ENCODE assay signal across 8 mouse cellular contexts in the genomic region with DNA sequence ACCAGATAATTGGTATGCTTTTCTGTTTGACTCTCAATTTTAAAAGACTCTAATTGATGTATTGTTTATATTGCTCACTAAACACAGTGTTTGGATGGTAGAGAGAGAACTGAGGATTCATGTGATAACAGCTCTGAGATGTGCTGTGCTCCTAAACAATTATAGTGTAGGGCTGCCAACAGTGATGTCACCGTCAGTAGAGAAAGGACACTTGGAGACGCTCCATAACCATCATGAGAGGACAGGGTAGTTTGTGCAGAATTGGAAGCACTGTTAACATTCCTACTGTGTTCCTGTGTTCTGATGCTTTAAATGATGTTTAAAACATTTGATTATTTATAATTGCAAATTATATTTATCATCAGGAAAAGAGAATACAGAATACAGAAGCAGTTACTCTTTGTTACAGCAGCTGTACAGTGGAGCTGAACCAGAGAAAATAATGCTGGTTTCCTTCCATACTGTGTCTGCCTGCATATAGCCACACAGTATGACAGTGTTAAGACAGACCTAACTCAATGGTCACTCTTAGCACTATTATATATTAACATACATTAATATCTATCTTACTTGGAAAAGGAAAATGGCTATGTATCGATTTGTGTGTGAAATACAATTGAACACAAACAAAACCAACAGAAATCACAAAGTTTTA.
DNase-seq lines count a peak whose midpoint lies in the region; ATAC-seq lines count a peak whose summit lies in the region.

No protein-coding gene starts in this region.

- no peaks in the 10 kb centered on the region for H3K9me3 ChIP-seq in kidney, embryonic 14.5 days (ENCODE audit: control insufficient read depth, low read length)
- no peaks in the 10 kb centered on the region for H3K9me3 ChIP-seq in lung, embryonic 16.5 days (ENCODE audit: control insufficient read depth, low read length)

- DNase-seq in kidney, postnatal 14 days, result peak; percentile 39
- peak; percentile 70 to 74 for DNase-seq in cerebellum, postnatal 14 days
- DNase-seq in c-Kit-positive CD71-positive TER-119-positive erythroid progenitor cells, embryonic 14.5 days (ENCODE audit: low spot score), result no peak
- no peak for DNase-seq in T-cell, adult 2 months (ENCODE audit: low spot score)

- WGBS in kidney, embryonic 14.5 days, result 88% methylated on average over 3 of the region's 3 CpGs
- 62% methylated on average over 3 of the region's 3 CpGs for whole genome bisulfite sequencing in lung, embryonic 16.5 days

- H3K9ac ChIP-seq in kidney, embryonic 14.5 days (ENCODE audit: low read depth, low read length), result no peak overlapping the region
- no peak overlapping the region for H3K9ac ChIP-seq in lung, embryonic 16.5 days (ENCODE audit: low read length)

- no peaks in the 10 kb centered on the region for H3K27me3 ChIP-seq in kidney, embryonic 14.5 days (ENCODE audit: control insufficient read depth, insufficient read depth, low read length)
- H3K27me3 ChIP-seq in lung, embryonic 16.5 days (ENCODE audit: control insufficient read depth, insufficient read depth, low read depth, low read length), result no peaks in the 10 kb centered on the region

- no peak for ATAC-seq in kidney, embryonic 14.5 days (ENCODE audit: low FRiP score, low TSS enrichment)
- ATAC-seq in lung, embryonic 16.5 days (ENCODE audit: low read depth), result peak; percentile 80; the same call in 1 of the 2 replicates
- no peak for ATAC-seq in erythroid progenitor cell, adult 5-6 weeks (replicated peaks; ENCODE audit: low FRiP score, poor library complexity, severe bottlenecking)

- no peaks in the 10 kb centered on the region for H3K36me3 ChIP-seq in kidney, embryonic 14.5 days (ENCODE audit: control insufficient read depth, insufficient read depth, low read length)
- H3K36me3 ChIP-seq in lung, embryonic 16.5 days (ENCODE audit: control insufficient read depth, insufficient read depth, low read length), result no peaks in the 10 kb centered on the region

- no peak overlapping the region for H3K4me3 ChIP-seq in kidney, embryonic 14.5 days (ENCODE audit: low read length)
- no peak overlapping the region for H3K4me3 ChIP-seq in brown adipose tissue, adult 24 weeks (ENCODE audit: insufficient read depth, low read depth, low read length)
- no peak overlapping the region for H3K4me3 ChIP-seq in lung, embryonic 16.5 days (ENCODE audit: low read length)

- H3K27ac ChIP-seq in kidney, embryonic 14.5 days (ENCODE audit: low read depth, low read length), result no peak overlapping the region
- 0 out of 2 replicates have a peak overlapping the region, but pooled peaks have one; percentile 8 for H3K27ac ChIP-seq in brown adipose tissue, adult 24 weeks (replicated peaks; ENCODE audit: low read depth, low read length)
- no peak overlapping the region for H3K27ac ChIP-seq in lung, embryonic 16.5 days (ENCODE audit: low read length)

- no peak overlapping the region for H3K4me2 ChIP-seq in kidney, embryonic 14.5 days (replicated peaks; ENCODE audit: low read depth, low read length)
- no peak overlapping the region for H3K4me2 ChIP-seq in lung, embryonic 16.5 days (ENCODE audit: low read depth, low read length)

- H3K4me1 ChIP-seq in kidney, embryonic 14.5 days (ENCODE audit: control insufficient read depth, insufficient read depth, low read length), result no peaks in the 10 kb centered on the region
- peaks cover 18% of the 10 kb centered on the region for H3K4me1 ChIP-seq in brown adipose tissue, adult 24 weeks (ENCODE audit: control insufficient read depth, insufficient read depth, insufficient read length, low read length)
- peaks cover 4% of the 10 kb centered on the region; the same call in 1 of the 2 replicates for H3K4me1 ChIP-seq in lung, embryonic 16.5 days (replicated peaks; ENCODE audit: control insufficient read depth, insufficient read depth, low read length)

Comparison
In these comparisons a context has a peak if more than half of its experiments do, and no peak if none do; other contexts are left out.
1. DNase-seq: peak in kidney, postnatal 14 days (single experiment) and cerebellum, postnatal 14 days (2 of 2); none in c-Kit-positive CD71-positive TER-119-positive erythroid progenitor cells, embryonic 14.5 days (single experiment) and T-cell, adult 2 months (single experiment).